Mouse (Mus musculus) olfactory bulb, adult 2 months (tissue): Measurements from ENCODE around the gene Oasl1.

Source experiments
- CTCF ChIP-seq: fragments of 200-500 bp; IDR thresholded peaks from 2 replicates; pipeline ENCODE4 v1.5.1; 2012; ENCODE audit warnings: low read depth, mild to moderate bottlenecking, low read length, moderate library complexity; ENCODE audit not compliant: insufficient read depth
- POLR2A ChIP-seq: fragments of 200-500 bp; IDR thresholded peaks from 2 replicates; pipeline ENCODE4 v1.6.1; 2012; ENCODE audit warnings: mild to moderate bottlenecking, low read depth, low read length, moderate library complexity; ENCODE audit not compliant: insufficient read depth

- no peak for TF ChIP-seq CTCF
- TF ChIP-seq POLR2A: no peak
These were observed 14.3 kb upstream of the Oasl1 start for GRCm38 (mm10) chr5:114908598-114909305.
